Mouse (Mus musculus): ENCODE data around the gene Selenbp1.

DNA sequence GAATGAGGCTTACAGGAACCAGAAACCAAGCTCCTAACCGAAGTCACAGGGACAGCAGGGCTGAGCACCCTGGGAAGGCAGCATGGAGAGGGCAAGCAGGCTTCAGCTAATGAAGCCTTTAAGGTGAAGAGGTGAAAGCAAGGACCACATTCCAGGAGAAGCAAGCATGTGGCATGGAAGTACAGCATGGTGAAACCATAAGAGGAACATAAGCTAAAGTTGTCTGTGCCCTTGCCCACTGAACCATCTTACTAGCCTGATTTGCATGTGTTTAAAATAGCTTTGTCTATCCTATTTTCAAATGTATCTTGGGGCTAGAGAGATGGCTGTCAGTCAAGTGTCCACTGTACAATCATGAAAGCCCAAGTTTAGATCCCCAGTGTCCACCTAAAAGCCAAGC, 33.0 kb downstream of the Selenbp1 start:
- TF ChIP-seq POLR2A (IDR thresholded peaks at IDR 0.05; ENCODE audit: extremely low read depth, insufficient read depth, low read length): no peak
- TF ChIP-seq CTCF (IDR thresholded peaks at IDR 0.05; ENCODE audit: extremely low read depth, insufficient read depth, low read length): no peak

Measured in cortical plate, adult 2 months (tissue).